ENCODE assay signal across 7 mouse cellular contexts in the genomic region with DNA sequence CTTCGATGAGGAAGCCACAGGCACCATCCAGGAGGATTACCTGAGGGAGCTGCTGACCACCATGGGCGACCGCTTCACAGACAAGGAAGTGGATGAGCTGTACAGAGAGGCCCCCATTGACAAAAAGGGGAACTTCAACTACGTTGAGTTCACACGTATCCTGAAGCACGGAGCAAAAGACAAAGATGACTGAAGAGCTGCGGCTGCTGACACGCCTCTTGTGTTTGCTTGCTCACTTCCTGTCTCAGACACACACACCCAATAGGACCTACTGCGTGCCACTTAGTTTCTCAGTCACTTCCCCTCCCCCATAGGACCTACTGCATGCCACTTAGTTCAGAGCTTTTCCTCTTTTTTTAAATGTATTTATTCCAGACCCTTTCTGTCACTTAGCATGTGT. TPM values are rescaled to one million over a fixed set of nuclear protein-coding genes. Genes with fewer than 3 reads are reported as not detected.
DNase-seq lines count a peak whose midpoint lies in the region; ATAC-seq and TF ChIP-seq lines count a peak whose summit lies in the region.
"Not testable (repeated sequence)": the region's sequence is repeated elsewhere in the genome, so short reads cannot be mapped to it uniquely, and the experiment has no call there.

No protein-coding gene starts in this region.

- peaks cover 8 to 32% of the 10 kb centered on the region in 2 experiments for H3K4me1 ChIP-seq in CH12.LX (ENCODE audit: control insufficient read depth in 1 of 2, insufficient read depth in 2 of 2)
- not testable (repeated sequence) for H3K4me1 ChIP-seq in liver, embryonic 15.5 days (replicated peaks)

- H3K27me3 ChIP-seq in CH12.LX (replicated peaks); liver, embryonic 15.5 days: not testable (repeated sequence)

- WGBS in liver, embryonic 15.5 days (ENCODE audit: insufficient replicate concordance) = 27% methylated on average over 9 of the region's 9 CpGs

- in situ Hi-C loops in CH12.LX (cut with MboI; ENCODE audit: low pct_ligation_motif_present, low pct_unique_long_range_greater_than_20kb, low sequenced_read_pairs) = not testable (repeated sequence)

- not testable (repeated sequence) for TF ChIP-seq RAD21 in CH12.LX (IDR thresholded peaks at IDR 0.05; ENCODE audit: low read depth, low read length)

- not testable (repeated sequence) for TF ChIP-seq POLR2A in CH12.LX (IDR thresholded peaks at IDR 0.05; ENCODE audit: low read depth, low read length)

- peaks cover 17 to 57% of the 10 kb centered on the region in 2 experiments for H3K36me3 ChIP-seq in CH12.LX (replicated peaks in 1 of 2; ENCODE audit: control insufficient read depth in 1 of 2, insufficient read depth in 1 of 2, low read length in 1 of 2)
- H3K36me3 ChIP-seq in liver, embryonic 15.5 days (replicated peaks) = peaks cover 39% of the 10 kb centered on the region

- dilution Hi-C loops in CH12.LX (cut with MboI; ENCODE audit: extremely low pct_ligation_motif_present, extremely low pct_unique_long_range_greater_than_20kb, low sequenced_read_pairs) = not testable (repeated sequence)

- peak; percentile 98 to 99 for ATAC-seq in hematopoietic stem cell, adult 5-6 weeks (replicated peaks in 1 of 2; ENCODE audit: insufficient read depth in 1 of 2, low FRiP score in 2 of 2, low TSS enrichment in 1 of 2, low read depth in 1 of 2, poor library complexity in 2 of 2, severe bottlenecking in 2 of 2)
- peak; percentile 49; the same call in 1 of the 2 replicates for ATAC-seq in liver, embryonic 15.5 days (ENCODE audit: insufficient read depth)

- H3K9ac ChIP-seq in CH12.LX (ENCODE audit: insufficient read depth, low read depth); liver, embryonic 15.5 days: not testable (repeated sequence)

- not testable (repeated sequence) for TF ChIP-seq CTCF in CH12.LX (conservative IDR thresholded peaks at IDR 0.05 in 1 of 2, IDR thresholded peaks at IDR 0.05 in 1 of 2; ENCODE audit: low read depth in 2 of 2, low read length in 2 of 2)

- not testable (repeated sequence) for H3K79me2 ChIP-seq in CH12.LX (replicated peaks; ENCODE audit: control insufficient read depth, extremely low read depth, insufficient read depth, poor library complexity, severe bottlenecking)

- H3K4me2 ChIP-seq in CH12.LX (ENCODE audit: insufficient read depth, low read depth, poor library complexity, severe bottlenecking); liver, embryonic 15.5 days: not testable (repeated sequence)

- H3K4me3 ChIP-seq in CH12.LX (replicated peaks in 1 of 3; ENCODE audit: low read depth in 2 of 3, low read length in 2 of 3, poor library complexity in 1 of 3); liver, embryonic 15.5 days (replicated peaks): not testable (repeated sequence)

- not testable (repeated sequence) for H3K9me3 ChIP-seq in CH12.LX (replicated peaks; ENCODE audit: low read length); liver, embryonic 15.5 days (replicated peaks)

- peak overlapping the region; percentile 49 for H3K27ac ChIP-seq in CH12.LX (ENCODE audit: insufficient read depth, low read depth)
- not testable (repeated sequence) for H3K27ac ChIP-seq in liver, embryonic 15.5 days (replicated peaks)

- peak; percentile 88 for DNase-seq in CH12.LX (ENCODE audit: extremely low read depth)
- peak; percentile 65 for DNase-seq in ZHBTc4 (ENCODE audit: low read depth, low spot score)
- peak; percentile 10 to 29 for DNase-seq in lung, postnatal 4 days
- DNase-seq in natural killer cell, adult 2 months (ENCODE audit: low spot score in 2 of 2) = peak; percentile 47 to 58
- DNase-seq in thymus, postnatal 10 days (ENCODE audit: low spot score in 2 of 2) = peak; percentile 12 to 13

- TF ChIP-seq EP300 in CH12.LX (IDR thresholded peaks at IDR 0.05; ENCODE audit: low read length) = peak; percentile 44; the same call in 1 of the 2 replicates

TF ChIP-seq in CH12.LX, 34 proteins besides CTCF, POLR2A, EP300 and RAD21:
- TF ChIP-seq MEF2A (IDR thresholded peaks at IDR 0.05; ENCODE audit: borderline replicate concordance, low read depth, low read length) (peak; percentile 48; the same call in 1 of the 2 replicates), MAX (IDR thresholded peaks at IDR 0.05; ENCODE audit: low read length) (peak; percentile 32; the same call in 1 of the 2 replicates), ZKSCAN1 (IDR thresholded peaks at IDR 0.05; ENCODE audit: borderline replicate concordance, low read depth, low read length) (peak; percentile 99), ELF1 (IDR thresholded peaks at IDR 0.05; ENCODE audit: low read depth, low read length) (peak; percentile 74), ETS1 (conservative IDR thresholded peaks at IDR 0.05; ENCODE audit: low read depth, low read length) (peak; percentile 45), CHD2 (IDR thresholded peaks at IDR 0.05; ENCODE audit: low read length) (peak; percentile 56; the same call in 1 of the 2 replicates), MYC (IDR thresholded peaks at IDR 0.05; ENCODE audit: low read depth, low read length) (peak; percentile 62; the same call in 1 of the 2 replicates), SIN3A (IDR thresholded peaks at IDR 0.05; ENCODE audit: low read length) (0 out of 2 replicates have a peak, but pooled peaks have one; percentile 19), HCFC1 (IDR thresholded peaks at IDR 0.05; ENCODE audit: low read depth, low read length) (0 out of 2 replicates have a peak, but pooled peaks have one; percentile 30)

RNA-seq across cellular contexts. Expression of a gene that starts 41.4 kb away (rescaled TPM):
- total RNA-seq in CH12.LX (2012; rRNA removed) (23.9 and 26.2 TPM in 2 replicates), CH12.LX (2014; rRNA removed) (30.7 and 31.8 TPM in 2 replicates)
- polyA plus RNA-seq in CH12.LX (2012; ENCODE audit: insufficient read length, low read depth) = 33.5 and 47.3 TPM in 2 replicates
- total RNA-seq in hematopoietic stem cell, adult 5-6 weeks (2017) = 49.2 and 52.4 TPM in 2 replicates
- polyA plus RNA-seq in liver, embryonic 15.5 days (2015; fragmentation: Nextera tagmentation; extraction: Ambion mirVana) = 7.8 and 8.0 TPM in 2 replicates

Comparison
In these comparisons a context has a peak if more than half of its experiments do, and no peak if none do; other contexts are left out.
1. DNase-seq: peak in every context shown above with its lines; median percentile 88 in CH12.LX; 65 in ZHBTc4; 52 in natural killer cell, adult 2 months; 20 in lung, postnatal 4 days; 12 in thymus, postnatal 10 days.